Mouse (Mus musculus) small intestine, adult 2 months (tissue): ENCODE measurements around the gene Rad51ap1. TPM values are rescaled to one million over a fixed set of nuclear protein-coding genes. Genes with fewer than 3 reads are reported as not detected.

Source experiments
- H3K27ac ChIP-seq: fragments of 200-500 bp; 2 replicates; pipeline ENCODE4 v1.5.1; 2012; ENCODE audit warnings: low read depth, low read length, control low read depth, inconsistent platforms; ENCODE audit not compliant: insufficient read depth
- H3K27me3 ChIP-seq: fragments of 200-500 bp; 2 replicates; pipeline ENCODE4 v1.6.1; 2012; ENCODE audit warnings: mild to moderate bottlenecking, moderate library complexity, low read length, inconsistent platforms; ENCODE audit not compliant: control insufficient read depth, insufficient read depth
- H3K36me3 ChIP-seq: fragments of 200-500 bp; 2 replicates; pipeline ENCODE4 v1.6.1; 2012; ENCODE audit warnings: mild to moderate bottlenecking, low read length, control low read depth, inconsistent platforms; ENCODE audit not compliant: control insufficient read depth, insufficient read depth
- H3K4me1 ChIP-seq: fragments of 200-500 bp; 2 replicates; pipeline ENCODE4 v1.6.1; 2012; ENCODE audit warnings: low read length, inconsistent platforms, mixed read lengths; ENCODE audit not compliant: control insufficient read depth, insufficient read depth, insufficient read length
- H3K4me3 ChIP-seq: fragments of 200-500 bp; 2 replicates; pipeline ENCODE4 v1.5.1; 2012; ENCODE audit warnings: low read depth, mild to moderate bottlenecking, control low read depth, inconsistent platforms, low read length, moderate library complexity
- CTCF ChIP-seq: fragments of 200-500 bp; IDR thresholded peaks from 2 replicates; pipeline ENCODE4 v1.5.1; 2012; ENCODE audit warnings: low read depth, mild to moderate bottlenecking, control low read depth, inconsistent platforms, low read length, moderate library complexity, mixed read lengths; ENCODE audit not compliant: insufficient replicate concordance, insufficient read length; ENCODE audit errors: extremely low read depth
- POLR2A ChIP-seq: fragments of 200-500 bp; IDR thresholded peaks from 2 replicates; pipeline ENCODE4 v1.6.1; 2012; ENCODE audit warnings: low read depth, mild to moderate bottlenecking, control low read depth, inconsistent platforms, low read length, moderate library complexity
- WGBS: fragments of 180-500 bp; shearing (Covaris S2); methylation state at CpG from one replicate; pipeline ENCODE4 v1.1.7; 2018; 5-methylcytosine and 5-hydroxymethylcytosine counted together
- polyA plus RNA-seq: library from polyadenylated mRNA; depleted of rRNA; stranded (reverse); fragments of >200 nt; gene quantifications from 2 replicates; pipeline ENCODE4 v1.2.3, GENCODE M21; 2012; rRNA removed

Rad51ap1 gene
- 1.1 and 2.3 TPM in 2 replicates for polyA plus RNA-seq

GRCm38 (mm10) chr6:126939487-126940171 lies at the start of gene Rad51ap1, which contains the start of gene D6Wsu163e:
Rad51ap1 (minus strand) TSS chr6:126939587.
D6Wsu163e (plus strand) TSS chr6:126939962.
- no peak for TF ChIP-seq CTCF
- no peak for TF ChIP-seq POLR2A
- WGBS: under 1% methylated on average over 33 of the region's 33 CpGs
- Histone ChIP-seq H3K27ac (0 out of 2 replicates have a peak within 1 kb of the TSS, but pooled peaks have one; percentile 9), H3K4me3 (peak within 1 kb of the TSS; percentile 78), H3K4me1 (peaks cover 4% of the 10 kb centered on the region), H3K36me3 (peaks cover 14% of the 10 kb centered on the region), H3K27me3 (no peaks in the 10 kb centered on the region)

- 37% methylated on average over 5 of the region's 5 CpGs for WGBS
- H3K36me3 ChIP-seq: no peaks in the 10 kb centered on the region; the same call in 1 of the 2 replicates
- no peak overlapping the region for H3K27ac ChIP-seq
- no peak overlapping the region for H3K4me3 ChIP-seq
- no peaks in the 10 kb centered on the region for H3K27me3 ChIP-seq
- TF ChIP-seq CTCF (no peak), POLR2A (no peak)
- no peaks in the 10 kb centered on the region for H3K4me1 ChIP-seq
These were observed 42.3 kb upstream of the Rad51ap1 start for GRCm38 (mm10) chr6:126981539-126982234.

- no peaks in the 10 kb centered on the region for H3K27me3 ChIP-seq
- peaks cover 39% of the 10 kb centered on the region for H3K36me3 ChIP-seq
- WGBS: 77% methylated on average over 14 of the region's 14 CpGs
- no peaks in the 10 kb centered on the region for H3K4me1 ChIP-seq
- TF ChIP-seq POLR2A (no peak), CTCF (no peak)
- no peak overlapping the region for H3K27ac ChIP-seq
- H3K4me3 ChIP-seq: no peak overlapping the region
These were observed 27.0 kb upstream of the Rad51ap1 start for GRCm38 (mm10) chr6:126966241-126967026.

- H3K36me3 ChIP-seq: peaks cover 26% of the 10 kb centered on the region
- no peak overlapping the region for H3K27ac ChIP-seq
- H3K27me3 ChIP-seq: no peaks in the 10 kb centered on the region
- 92% methylated on average over 9 of the region's 9 CpGs for WGBS
- no peaks in the 10 kb centered on the region for H3K4me1 ChIP-seq
- H3K4me3 ChIP-seq: no peak overlapping the region
- TF ChIP-seq POLR2A (no peak), CTCF (no peak)
These were observed 24.0 kb upstream of the Rad51ap1 start for GRCm38 (mm10) chr6:126963426-126963825.

GRCm38 (mm10) chr6:126962709-126963108 lies 23.3 kb upstream of the Rad51ap1 start:
- Histone ChIP-seq H3K36me3 (peaks cover 22% of the 10 kb centered on the region), H3K4me3 (no peak overlapping the region), H3K27me3 (no peaks in the 10 kb centered on the region), H3K27ac (no peak overlapping the region), H3K4me1 (no peaks in the 10 kb centered on the region)
- 90% methylated on average over 5 of the region's 5 CpGs for WGBS
- TF ChIP-seq CTCF (no peak), POLR2A (no peak)

GRCm38 (mm10) chr6:126961371-126962018 lies 22.1 kb upstream of the Rad51ap1 start:
- H3K36me3 ChIP-seq: peaks cover 18% of the 10 kb centered on the region
- no peaks in the 10 kb centered on the region for H3K4me1 ChIP-seq
- WGBS: 91% methylated on average over 8 of the region's 8 CpGs
- H3K4me3 ChIP-seq: no peak overlapping the region
- TF ChIP-seq POLR2A: no peak
- no peak for TF ChIP-seq CTCF
- no peaks in the 10 kb centered on the region for H3K27me3 ChIP-seq
- H3K27ac ChIP-seq: no peak overlapping the region

- H3K4me3 ChIP-seq: no peak overlapping the region
- no peak for TF ChIP-seq POLR2A
- peak; percentile 89 for TF ChIP-seq CTCF
- H3K27ac ChIP-seq: no peak overlapping the region
- no peaks in the 10 kb centered on the region for H3K4me1 ChIP-seq
- peaks cover 15% of the 10 kb centered on the region for H3K36me3 ChIP-seq
- WGBS: 8% methylated on average over 10 of the region's 10 CpGs
- H3K27me3 ChIP-seq: no peaks in the 10 kb centered on the region
These were observed 16.3 kb upstream of the Rad51ap1 start for GRCm38 (mm10) chr6:126955734-126956133.
